Mouse (Mus musculus) stomach, postnatal 0 days (tissue): ENCODE measurements around the gene Mul1.

ENCODE experiments used
- CTCF ChIP-seq: IDR thresholded peaks from 2 replicates; pipeline ENCODE4 v1.5.1; 2016; ENCODE audit warnings: antibody characterized with exemption, low read depth, mild to moderate bottlenecking, moderate library complexity
- EP300 ChIP-seq: optimal IDR thresholded peaks from 2 replicates; pipeline ENCODE3; 2016; ENCODE audit warnings: antibody characterized with exemption

DNA sequence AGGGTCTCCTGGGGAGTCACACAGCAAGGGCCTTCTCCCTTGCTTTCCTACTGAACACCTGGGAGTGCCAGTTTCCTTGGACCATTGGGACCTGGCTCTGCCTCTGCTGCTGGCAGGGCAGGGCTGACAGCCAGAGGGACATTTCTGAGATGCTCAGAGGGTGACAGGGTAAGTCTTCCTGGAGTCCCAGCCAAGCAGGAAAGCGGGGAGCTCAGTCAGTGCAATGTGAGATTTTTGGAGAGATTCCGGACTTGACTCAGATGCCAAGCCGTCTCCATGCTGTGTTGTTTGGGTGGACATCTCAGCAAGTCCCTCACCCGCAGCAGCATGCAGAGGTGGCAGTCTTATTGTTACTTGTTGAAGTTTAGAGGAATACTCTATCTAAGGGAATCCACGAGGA is 33.0 kb downstream of the Mul1 start:
- TF ChIP-seq EP300 = no peak
- no peak for TF ChIP-seq CTCF
